Mouse (Mus musculus) telencephalon, adult 2 months (tissue): ENCODE measurements around the gene Surf1.

Experiments used
- DNase-seq: peaks from one replicate; pipeline ENCODE4 v3.0.0-alpha.2; 2011; ENCODE audit warnings: low read depth, low spot score

Surf1 gene

DNA sequence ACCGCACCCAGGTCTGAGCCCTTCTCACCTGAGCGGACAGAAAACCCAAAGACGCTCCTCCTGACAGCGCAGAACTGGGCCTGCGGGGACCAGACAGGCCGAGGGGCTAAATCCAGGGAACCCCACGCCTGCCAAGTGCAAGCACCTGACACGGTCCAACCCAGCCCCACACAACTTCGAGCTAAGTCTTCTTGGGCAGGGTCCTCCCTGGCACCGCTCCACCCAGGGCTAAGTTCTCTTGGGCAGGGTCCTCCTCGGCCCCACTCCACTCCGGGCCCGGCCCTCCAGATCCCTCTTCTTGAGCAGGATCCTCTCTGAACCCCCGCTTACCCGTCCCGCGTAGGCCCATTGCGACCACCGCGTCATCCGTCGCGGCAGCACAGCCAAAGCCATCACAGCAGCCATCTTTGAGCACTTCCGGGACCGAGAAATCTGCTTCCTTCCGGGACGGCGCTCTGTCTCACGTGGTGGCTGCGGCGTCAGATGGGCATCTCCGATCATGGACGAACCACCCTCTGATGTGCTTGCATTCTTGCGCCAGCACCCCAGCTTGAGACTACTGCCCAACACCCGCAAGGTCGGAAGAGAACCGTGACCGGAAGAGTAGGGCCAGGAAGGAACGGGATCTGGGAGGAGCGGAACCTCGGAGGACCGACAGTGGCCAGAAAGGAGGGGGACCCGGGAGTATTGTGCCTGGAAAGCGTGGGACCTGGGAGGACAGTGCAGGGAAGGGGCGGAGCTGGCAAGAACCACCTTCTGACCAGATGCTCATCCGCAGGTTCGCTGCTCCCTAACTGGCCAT is at the start of gene Surf1, which contains the start of gene Surf2:
Gene Surf1 (minus strand): TSS at position 604 of the 802 bp plus-strand sequence.
Gene Surf2 (plus strand): TSS at position 441 of the 802 bp plus-strand sequence.
- peak; percentile 85 for DNase-seq

DNA sequence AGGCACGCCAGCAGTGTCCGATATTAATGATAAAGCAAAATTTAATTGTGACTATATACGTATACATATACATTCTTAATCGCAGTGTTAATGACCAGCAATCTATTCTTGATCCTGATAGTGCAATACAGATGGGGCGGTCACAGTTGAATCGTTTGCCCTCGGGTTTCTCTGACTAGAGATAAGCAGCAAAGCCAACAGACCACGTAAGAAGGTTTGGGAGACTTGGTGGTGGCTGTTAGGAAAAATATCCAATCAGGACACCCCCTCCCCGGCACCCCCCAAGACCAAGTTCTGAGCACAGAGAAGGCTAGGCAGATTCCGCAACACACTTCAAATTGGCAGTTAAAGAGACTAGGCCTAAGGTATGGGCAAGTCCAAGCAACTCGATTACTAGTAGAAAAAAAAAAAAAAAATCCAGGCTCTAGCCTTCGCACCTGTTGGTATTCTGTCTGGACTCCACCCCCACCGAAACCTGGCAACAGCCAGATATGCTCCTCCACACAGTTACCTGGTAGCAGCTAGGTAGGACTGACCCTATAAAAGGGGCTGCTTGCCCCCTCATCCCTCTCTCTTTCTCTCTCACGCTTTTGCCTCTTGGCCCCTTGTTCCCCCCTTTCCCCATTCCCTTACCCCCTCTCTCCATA is 48.5 kb upstream of the Surf1 start:
- no peak for DNase-seq

DNA sequence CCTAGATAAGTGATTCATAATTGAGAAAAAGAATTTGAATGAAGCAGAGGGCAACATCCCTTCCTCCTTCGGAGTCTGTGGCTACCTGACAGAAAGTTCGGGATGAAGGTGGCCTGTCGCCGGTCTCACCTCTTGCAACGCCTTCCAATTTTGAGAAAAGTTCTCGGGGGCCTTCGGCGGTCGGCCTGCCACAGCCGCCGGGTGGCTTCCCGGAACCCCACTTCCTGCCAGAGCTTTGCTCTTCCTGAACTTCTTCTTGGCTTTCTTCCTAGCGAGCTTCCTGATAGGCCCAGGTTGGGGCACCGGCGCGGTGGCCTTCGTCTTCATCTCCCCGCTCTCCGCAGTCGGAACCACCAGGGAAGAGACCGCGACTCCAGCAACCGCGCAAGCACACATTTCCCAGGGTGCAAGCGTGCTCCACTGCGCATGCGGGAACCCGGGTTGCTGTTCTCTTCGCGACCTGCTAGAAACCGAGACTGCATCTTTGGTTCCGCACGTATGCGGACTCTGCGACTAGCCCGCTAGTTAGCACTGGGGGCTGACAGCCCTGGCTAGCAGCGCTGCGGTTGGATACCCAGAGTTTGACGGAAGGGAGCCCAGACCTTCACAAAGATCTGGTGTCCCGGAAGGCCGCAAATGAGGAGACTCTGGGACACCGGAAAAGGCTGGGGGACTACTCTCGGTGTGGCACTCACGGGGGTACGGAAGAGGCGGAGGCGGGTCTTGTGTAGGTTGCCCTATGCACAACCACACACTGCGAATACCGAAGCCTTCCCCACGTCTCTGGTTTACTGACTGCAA is 47.8 kb upstream of the Surf1 start, which contains the start of gene Rexo4:
Gene Rexo4 (minus strand): TSS at position 464 of the 801 bp plus-strand sequence.
- DNase-seq: peak; percentile 98

DNA sequence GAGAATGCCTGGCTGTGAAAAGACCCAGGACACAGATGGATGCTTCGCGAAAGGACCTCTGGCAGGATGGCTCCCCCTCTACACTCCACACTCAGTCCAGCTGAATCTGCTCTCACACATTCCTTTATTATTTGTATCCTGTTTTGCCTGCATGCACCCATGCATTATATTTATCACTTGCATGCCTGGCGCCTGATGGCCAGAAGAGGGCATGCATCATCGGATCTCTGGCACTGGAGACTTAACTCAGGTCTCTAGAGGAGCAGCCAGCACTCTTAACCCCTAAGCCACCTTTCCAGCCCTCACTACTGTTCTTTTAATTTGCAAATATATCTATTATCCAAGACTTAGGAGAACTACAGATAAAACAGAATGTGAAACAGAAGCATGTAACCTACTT is 44.4 kb upstream of the Surf1 start:
- no peak for DNase-seq

DNA sequence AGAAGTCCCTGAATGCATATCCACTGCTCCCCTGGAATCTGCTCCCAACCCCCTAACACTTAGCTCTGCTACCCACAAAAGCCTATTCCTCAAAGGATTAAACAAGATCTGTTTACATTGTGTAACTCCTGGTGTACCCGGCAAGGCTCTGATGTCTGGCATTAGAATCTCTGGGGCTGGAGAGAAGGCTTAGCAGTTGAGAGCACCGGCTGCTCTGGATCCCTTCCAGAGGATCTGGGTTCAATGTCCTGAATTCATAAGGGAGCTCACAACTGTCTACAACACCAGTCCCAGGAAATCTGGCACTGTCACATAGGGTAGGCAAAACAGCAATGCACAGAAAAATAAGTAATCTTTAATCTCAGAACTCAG is 41.1 kb upstream of the Surf1 start:
- no peak for DNase-seq

DNA sequence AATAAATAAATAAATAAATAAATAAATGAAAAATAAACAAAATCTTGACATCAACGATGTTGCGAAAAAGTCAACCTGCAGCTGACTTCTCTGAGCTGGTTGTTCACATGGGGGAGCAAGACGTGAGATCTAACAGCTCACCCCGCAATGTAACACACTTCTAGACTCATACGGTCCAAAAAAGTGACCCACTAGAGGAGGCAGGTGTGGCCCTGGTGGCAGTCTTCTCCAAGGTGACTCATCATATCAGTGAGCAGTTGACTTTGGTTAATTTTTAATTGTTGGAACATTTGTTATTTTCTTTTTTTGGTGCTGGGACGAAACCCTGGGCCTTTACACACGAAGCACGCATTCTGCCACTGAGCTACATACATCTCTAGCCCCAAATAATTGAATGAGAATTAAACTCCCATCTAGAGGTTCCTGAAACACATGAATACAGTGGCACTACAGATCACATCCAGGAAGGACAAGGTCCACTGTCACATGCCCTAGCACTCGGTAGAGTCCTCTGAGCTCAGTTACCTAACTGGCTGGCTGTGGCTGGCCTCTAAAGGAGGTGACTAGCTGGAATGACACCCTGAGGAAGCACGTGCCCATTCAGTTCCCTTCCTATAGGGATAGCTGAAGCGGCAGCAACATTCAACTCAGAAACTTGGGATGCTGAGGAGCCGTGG is 40.6 kb upstream of the Surf1 start:
- DNase-seq: no peak

DNA sequence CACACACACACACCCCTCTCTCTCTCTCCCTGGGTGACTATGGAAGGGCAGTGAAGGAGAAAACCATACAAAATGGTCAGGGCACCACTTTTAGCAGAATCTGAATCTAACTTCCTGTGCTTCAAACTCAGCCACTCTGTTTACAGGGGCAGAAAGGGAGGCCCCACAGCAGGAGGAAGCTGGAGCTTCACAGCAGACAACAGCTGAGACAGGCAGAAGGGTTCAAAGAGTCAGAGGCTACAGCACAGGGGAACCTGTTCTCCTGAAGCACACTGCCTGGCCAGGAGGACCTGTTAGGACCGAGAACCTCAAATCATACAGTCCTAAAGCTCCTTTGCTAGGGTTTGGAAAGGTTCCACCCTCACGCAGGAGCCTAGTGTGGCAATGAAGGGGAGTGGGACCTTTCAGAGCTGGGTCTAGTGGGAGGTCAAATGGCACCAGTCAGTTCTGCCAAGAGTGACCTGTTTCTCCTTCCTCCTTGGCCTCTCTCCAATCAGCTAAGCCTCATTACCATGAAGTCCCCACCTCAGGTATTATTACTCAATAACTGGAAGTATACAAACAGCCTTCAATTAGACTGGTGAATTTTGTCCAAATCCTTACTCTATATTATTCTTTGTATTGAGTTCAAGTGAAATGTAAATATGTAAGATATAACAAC is 38.5 kb upstream of the Surf1 start:
- no peak for DNase-seq

DNA sequence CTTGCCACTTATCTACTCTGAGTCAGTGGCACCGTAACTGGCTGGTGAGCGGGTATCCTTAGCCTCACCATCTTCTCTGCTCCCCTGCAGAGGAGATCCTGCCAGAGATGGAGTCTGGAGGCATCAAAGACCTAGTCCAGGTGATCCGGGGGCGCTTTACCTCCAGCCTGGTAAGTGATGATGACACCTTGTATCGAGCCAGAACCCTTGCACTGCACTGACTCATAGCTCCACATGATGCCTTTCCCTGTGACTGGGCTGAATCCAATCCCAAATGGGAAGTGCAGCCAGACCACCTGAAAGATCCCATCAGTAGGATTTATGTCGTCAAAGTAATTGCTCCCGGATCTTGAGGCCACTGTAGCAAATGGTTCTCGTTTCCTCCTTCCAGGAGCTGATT is 36.5 kb upstream of the Surf1 start:
- DNase-seq: no peak

DNA sequence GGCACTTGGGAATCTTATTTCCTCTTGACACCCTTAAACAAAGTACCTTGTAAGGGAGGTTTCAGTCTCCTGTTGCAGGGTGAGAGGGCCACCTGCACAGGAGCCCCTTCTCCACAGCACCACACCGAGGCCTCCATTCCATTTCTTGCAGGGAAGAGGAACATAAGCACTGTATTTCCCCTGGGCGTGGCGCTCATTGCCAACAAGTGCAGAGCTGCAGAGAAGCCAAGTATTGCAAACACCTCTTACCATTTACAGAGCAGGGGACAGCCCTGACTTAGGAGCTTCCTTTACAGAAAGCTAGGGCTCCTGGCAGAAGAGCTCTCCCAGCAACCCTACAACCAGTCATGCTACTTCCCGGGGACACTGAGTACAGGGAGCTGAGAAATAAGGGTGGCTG is 35.9 kb upstream of the Surf1 start:
- no peak for DNase-seq

DNA sequence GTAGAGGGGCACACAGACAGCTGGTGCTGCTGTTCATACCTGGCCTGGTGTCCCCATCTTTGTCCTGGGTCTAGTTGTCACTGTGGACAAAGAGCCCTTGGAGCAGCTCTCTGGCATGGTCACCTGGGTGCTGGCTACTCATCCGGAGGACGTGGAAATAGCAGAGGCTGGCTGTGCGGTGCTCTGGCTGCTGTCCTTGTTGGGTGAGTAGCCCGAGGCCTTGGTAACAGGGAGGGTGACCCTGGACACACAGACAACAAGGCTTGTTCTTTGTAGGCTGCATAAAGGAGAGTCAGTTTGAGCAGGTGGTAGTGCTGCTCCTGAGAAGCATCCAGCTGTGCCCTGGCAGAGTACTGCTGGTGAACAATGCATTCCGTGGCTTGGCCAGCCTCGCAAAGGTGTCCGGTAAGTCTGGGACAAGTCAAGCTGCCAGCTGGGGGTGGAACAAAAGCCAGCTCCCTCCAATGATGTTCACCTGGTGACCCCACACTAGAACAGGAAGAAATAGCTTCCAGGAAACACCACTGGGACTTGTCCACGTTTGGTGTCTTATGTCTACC is 35.1 kb upstream of the Surf1 start:
- no peak for DNase-seq

DNA sequence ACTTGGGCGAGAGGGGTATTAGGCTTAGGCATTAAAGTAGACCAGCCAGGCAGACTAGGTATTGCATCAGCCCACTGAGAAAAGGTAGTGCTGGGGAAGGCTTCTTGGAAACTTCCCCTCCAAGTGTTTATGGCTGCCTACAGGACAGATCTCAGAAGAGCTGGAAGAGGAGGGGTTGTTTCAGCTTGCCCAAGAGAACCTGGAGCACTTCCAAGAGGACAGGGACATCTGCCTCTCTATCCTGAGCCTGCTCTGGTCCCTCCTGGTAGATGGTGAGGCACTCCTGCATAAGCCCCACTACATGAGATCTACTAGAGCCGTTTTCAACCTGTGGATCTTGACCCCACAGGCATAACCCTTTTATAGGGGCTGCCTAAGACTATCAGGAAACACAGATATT is 34.1 kb upstream of the Surf1 start:
- DNase-seq: no peak

DNA sequence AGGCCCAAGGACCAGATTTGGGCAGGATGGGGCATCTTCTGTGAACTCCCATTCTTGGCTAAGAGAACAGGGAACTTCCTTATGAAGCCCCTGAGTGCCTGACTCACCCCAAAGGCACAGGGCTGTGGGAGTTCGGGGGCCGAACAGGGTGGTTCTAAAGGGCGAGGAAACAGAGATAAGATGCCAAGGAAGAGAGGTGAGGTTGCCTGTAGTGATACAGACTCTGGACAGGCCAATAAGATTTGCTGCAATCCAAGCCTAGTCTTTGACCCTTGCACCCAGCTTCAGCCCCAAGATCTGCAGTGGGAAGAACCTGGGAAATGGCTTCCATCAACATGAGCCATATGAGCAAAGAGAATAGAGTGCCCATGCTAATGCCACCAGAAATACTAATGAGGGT is 26.9 kb upstream of the Surf1 start:
- no peak for DNase-seq

DNA sequence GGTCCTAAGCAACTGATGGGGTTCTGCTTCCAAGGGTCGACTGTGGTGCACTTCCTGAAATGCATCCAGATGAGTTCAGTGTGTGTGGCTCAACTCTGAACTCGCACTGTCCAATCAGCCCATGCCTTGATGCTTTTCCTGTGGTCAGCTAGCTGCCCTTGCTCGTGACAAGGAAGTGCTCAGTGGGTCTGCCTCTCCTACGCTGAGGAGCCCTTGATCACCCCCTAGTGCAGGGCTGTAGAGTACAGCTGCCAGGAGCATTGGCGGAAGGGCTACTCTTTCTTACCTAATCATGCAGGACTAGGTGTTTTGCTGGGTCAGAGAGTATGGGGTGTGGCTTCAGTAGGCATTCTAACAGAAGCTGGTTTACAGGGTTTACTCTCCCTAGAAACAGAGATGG is 25.2 kb upstream of the Surf1 start:
- no peak for DNase-seq

DNA sequence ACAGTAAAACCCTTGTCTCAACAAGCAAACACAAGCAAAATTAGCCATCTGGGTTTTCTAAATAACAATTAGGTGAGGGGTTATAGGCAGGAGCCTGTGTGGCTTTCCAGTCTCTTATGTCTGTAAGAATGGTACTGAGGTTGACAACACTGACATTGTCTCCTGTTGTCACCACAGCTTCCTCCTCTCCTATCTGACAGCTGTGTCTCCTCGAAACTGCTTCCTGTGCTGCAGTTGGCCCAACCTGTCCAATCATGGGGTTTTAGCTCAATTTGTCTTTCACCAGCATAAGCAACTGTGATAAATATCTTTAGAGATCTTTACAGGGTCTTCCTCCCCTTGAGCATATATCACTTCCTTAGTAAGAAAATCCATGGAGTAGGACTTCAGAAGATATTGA is 20.1 kb upstream of the Surf1 start:
- no peak for DNase-seq

DNA sequence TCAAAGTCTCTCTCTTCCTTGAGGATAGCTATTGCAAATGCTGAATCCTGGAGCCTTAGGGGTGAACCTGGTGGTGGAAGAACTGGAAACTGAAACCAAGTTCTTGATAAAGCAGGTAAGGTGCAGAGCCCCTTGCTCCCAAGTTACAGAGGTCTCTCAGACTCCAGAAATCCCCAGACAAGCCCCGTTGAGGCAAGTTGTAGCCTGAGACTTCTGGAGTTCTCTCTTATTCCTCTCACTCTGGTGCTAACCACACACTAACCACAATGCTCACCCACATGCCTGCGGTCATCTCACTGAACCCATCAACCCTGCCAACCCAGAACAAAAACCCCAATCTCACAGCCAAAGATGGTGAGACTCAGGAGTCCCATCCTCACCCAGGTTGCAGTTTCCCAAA is 19.0 kb upstream of the Surf1 start:
- no peak for DNase-seq

DNA sequence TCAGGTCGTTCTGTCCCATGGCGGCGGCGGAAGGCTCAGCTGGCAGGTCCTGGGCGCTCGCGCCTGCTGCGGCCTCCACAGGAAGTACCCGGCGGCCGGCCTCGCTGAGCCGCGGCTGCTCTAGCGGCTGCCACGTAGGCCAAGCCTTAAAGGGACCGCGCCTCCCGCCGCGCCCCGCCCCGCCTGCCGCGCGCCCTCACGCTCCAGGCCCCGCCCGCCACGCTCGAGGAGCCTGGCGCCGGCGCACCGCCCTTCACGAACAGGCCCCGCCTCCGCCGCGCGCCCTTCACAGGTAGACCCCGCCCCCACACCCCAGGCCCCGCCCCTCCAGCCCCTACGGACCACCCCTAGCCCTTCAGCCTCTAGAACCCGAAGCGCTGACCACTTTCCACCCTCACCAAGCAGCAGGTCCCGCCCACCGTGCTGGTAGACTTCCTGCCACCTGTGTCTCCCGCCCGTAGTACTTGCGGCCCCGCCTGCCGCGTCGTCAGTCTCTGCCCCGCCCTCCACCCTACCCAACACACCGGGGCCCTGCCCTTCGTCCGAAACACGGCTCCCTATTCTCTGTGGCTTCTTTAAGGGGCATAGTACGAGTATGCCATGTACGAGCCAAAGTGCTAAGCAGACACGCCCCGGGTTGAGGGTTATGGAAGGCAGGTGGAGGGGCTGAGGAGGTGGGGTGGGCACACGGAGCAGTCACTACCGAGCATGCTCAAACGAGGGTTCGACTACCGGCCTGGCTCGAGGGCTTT is 17.1 kb upstream of the Surf1 start, which contains the start of the genes Surf4 and Stkld1:
Gene Surf4 (minus strand): TSS at position 625 of the 752 bp plus-strand sequence.
Gene Stkld1 (plus strand): TSS at position 744 of the 752 bp plus-strand sequence.
- peak; percentile 75 for DNase-seq

DNA sequence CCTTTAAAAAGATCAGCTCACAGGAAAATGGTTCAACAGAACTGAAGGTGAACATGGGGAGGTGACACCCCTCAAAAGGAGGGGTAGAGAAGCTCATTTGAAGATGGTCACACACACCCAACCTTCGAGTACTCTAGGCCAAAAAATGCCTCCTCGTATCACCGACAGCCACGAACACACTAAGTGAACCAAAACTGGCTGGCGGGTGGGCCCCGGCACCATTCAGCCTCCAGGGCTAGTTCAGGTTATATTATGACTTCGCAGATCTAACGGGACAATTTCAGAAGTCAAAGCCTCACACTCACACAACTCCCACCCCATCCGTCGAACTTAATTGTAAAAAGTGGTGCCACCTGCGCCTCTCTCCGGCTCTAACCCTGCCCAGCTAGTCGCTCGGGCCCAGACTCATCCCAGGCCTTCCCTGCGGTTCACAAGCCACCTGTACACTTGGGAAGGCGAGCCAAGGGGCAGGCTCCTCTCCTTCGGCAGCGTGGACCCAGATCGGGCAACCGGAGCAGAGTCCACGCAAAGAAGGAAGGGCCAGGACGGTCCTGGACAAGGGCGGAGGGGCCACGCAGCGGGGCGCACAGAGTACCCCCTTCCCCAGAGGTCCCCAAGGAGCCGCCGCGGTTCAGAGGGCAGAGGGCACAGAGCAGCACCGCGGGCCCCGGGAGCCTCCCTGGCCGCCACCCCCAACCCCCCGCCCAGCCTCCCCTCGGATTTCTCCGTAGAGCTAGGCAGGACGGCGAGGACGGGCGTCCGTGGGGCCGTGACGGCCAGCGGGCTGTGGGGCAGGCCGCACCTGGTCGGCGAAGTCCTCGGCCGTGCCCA is 16.4 kb upstream of the Surf1 start:
- no peak for DNase-seq

DNA sequence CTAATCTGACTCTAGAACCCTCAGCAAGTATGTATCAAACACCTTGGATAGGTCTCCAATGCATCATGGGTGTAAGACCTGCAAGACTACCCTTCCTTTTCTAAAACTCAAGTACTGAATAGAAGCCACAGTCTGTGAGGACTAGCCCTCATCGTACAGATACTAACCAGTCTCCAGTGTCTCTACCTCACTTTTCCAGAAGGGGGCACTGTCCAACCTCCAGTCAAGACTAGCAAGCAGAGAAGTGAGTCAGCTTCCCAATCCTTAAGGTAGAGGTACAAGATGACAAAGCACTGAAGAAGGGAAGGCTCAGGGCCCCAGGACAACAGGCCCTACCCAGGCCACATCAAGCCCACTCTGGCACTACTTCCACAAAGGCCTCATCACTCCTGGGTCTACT is 14.1 kb upstream of the Surf1 start:
- peak; percentile 67 for DNase-seq
